Mouse (Mus musculus): ENCODE measurements around the gene Tmed5. TPM values are rescaled to one million over a fixed set of nuclear protein-coding genes. Genes with fewer than 3 reads are reported as not detected.
A peak's percentile ranks its signal among the peaks of the same experiment; 100 is the strongest.
"Not testable (repeated sequence)": the region's sequence is repeated elsewhere in the genome, so short reads cannot be mapped to it uniquely, and the experiment has no call there.

Tmed5 gene
- total and polyA plus RNA-seq, 2 experiments = 104 to 109 TPM

- 90% methylated on average over 9 of the region's 9 CpGs for WGBS
- H3K27me3 ChIP-seq (ENCODE audit: control insufficient read depth, insufficient read depth, low read length) = no peaks in the 10 kb centered on the region
- no peaks in the 10 kb centered on the region for H3K4me1 ChIP-seq (ENCODE audit: control insufficient read depth, insufficient read depth, low read length)
- DNase-seq (ENCODE audit: extremely low read depth, low read depth, low spot score) = no peak
- H3K4me3 ChIP-seq (ENCODE audit: insufficient read depth, low read depth, low read length) = no peak overlapping the region
- H3K36me3 ChIP-seq (ENCODE audit: control insufficient read depth, insufficient read depth, low read length) = peaks cover 18% of the 10 kb centered on the region
- no peaks in the 10 kb centered on the region for H3K79me2 ChIP-seq (ENCODE audit: control insufficient read depth, insufficient read depth, low read length)
- H3K9ac ChIP-seq (ENCODE audit: low read depth, low read length) = no peak overlapping the region
- TF ChIP-seq POLR2A (IDR thresholded peaks at IDR 0.05; ENCODE audit: extremely low read depth, insufficient read depth, low read length) (no peak), CTCF (IDR thresholded peaks at IDR 0.05; ENCODE audit: low read depth, low read length) (no peak)
- no peak overlapping the region for H3K27ac ChIP-seq (replicated peaks; ENCODE audit: insufficient read depth, low read depth, low read length)
Observed at GRCm38 (mm10) chr5:108120221-108120900, 12.1 kb downstream of the Tmed5 start.

- no peak overlapping the region for H3K4me3 ChIP-seq (ENCODE audit: insufficient read depth, low read depth, low read length)
- no peaks in the 10 kb centered on the region for H3K4me1 ChIP-seq (ENCODE audit: control insufficient read depth, insufficient read depth, low read length)
Observed at GRCm38 (mm10) chr5:108117693-108118092, 14.7 kb downstream of the Tmed5 start.

GRCm38 (mm10) chr5:108109346-108109745, 23.1 kb downstream of the Tmed5 start:
- peaks cover 15% of the 10 kb centered on the region for H3K36me3 ChIP-seq (ENCODE audit: control insufficient read depth, insufficient read depth, low read length)
- TF ChIP-seq CTCF (IDR thresholded peaks at IDR 0.05; ENCODE audit: low read depth, low read length) (no peak), POLR2A (IDR thresholded peaks at IDR 0.05; ENCODE audit: extremely low read depth, insufficient read depth, low read length) (no peak)
- peak; percentile 88 for DNase-seq (ENCODE audit: extremely low read depth, low read depth, low spot score)
- H3K27ac ChIP-seq (replicated peaks; ENCODE audit: insufficient read depth, low read depth, low read length) = no peak overlapping the region
- peaks cover 2% of the 10 kb centered on the region; the same call in 1 of the 2 replicates for H3K4me1 ChIP-seq (ENCODE audit: control insufficient read depth, insufficient read depth, low read length)
- H3K27me3 ChIP-seq (ENCODE audit: control insufficient read depth, insufficient read depth, low read length) = no peaks in the 10 kb centered on the region
- H3K79me2 ChIP-seq (ENCODE audit: control insufficient read depth, insufficient read depth, low read length) = no peaks in the 10 kb centered on the region
- peak overlapping the region; percentile 20 for H3K4me3 ChIP-seq (ENCODE audit: insufficient read depth, low read depth, low read length)
- WGBS = 38% methylated on average over 7 of the region's 7 CpGs
- H3K9ac ChIP-seq (ENCODE audit: low read depth, low read length) = peak overlapping the region; percentile 60

More at GRCm38 (mm10) chr5:108117693-108118092, 14.7 kb downstream of the Tmed5 start:
- Histone ChIP-seq H3K27me3 (ENCODE audit: control insufficient read depth, insufficient read depth, low read length) (no peaks in the 10 kb centered on the region), H3K27ac (replicated peaks; ENCODE audit: insufficient read depth, low read depth, low read length) (no peak overlapping the region), H3K9ac (ENCODE audit: low read depth, low read length) (no peak overlapping the region), H3K79me2 (ENCODE audit: control insufficient read depth, insufficient read depth, low read length) (no peaks in the 10 kb centered on the region), H3K36me3 (ENCODE audit: control insufficient read depth, insufficient read depth, low read length) (peaks cover 11% of the 10 kb centered on the region)
- 95% methylated on average over 4 of the region's 4 CpGs for WGBS
- no peak for DNase-seq (ENCODE audit: extremely low read depth, low read depth, low spot score)
- TF ChIP-seq CTCF (IDR thresholded peaks at IDR 0.05; ENCODE audit: low read depth, low read length) = no peak
- TF ChIP-seq POLR2A (IDR thresholded peaks at IDR 0.05; ENCODE audit: extremely low read depth, insufficient read depth, low read length) = no peak

GRCm38 (mm10) chr5:108104306-108104705, 28.1 kb downstream of the Tmed5 start:
- no peaks in the 10 kb centered on the region; the same call in 1 of the 2 replicates for H3K4me1 ChIP-seq (ENCODE audit: control insufficient read depth, insufficient read depth, low read length)
- no peak for DNase-seq (ENCODE audit: extremely low read depth, low read depth, low spot score)
- no peaks in the 10 kb centered on the region for H3K79me2 ChIP-seq (ENCODE audit: control insufficient read depth, insufficient read depth, low read length)
- no peak overlapping the region for H3K9ac ChIP-seq (ENCODE audit: low read depth, low read length)
- WGBS = 86% methylated on average over 5 of the region's 5 CpGs
- H3K27me3 ChIP-seq (ENCODE audit: control insufficient read depth, insufficient read depth, low read length) = no peaks in the 10 kb centered on the region
- TF ChIP-seq POLR2A (IDR thresholded peaks at IDR 0.05; ENCODE audit: extremely low read depth, insufficient read depth, low read length) = no peak
- TF ChIP-seq CTCF (IDR thresholded peaks at IDR 0.05; ENCODE audit: low read depth, low read length) = no peak
- no peak overlapping the region for H3K27ac ChIP-seq (replicated peaks; ENCODE audit: insufficient read depth, low read depth, low read length)
- H3K36me3 ChIP-seq (ENCODE audit: control insufficient read depth, insufficient read depth, low read length) = peaks cover 25% of the 10 kb centered on the region
- no peak overlapping the region for H3K4me3 ChIP-seq (ENCODE audit: insufficient read depth, low read depth, low read length)

- Histone ChIP-seq H3K4me3 (ENCODE audit: insufficient read depth, low read depth, low read length) (no peak overlapping the region), H3K27ac (replicated peaks; ENCODE audit: insufficient read depth, low read depth, low read length) (no peak overlapping the region), H3K79me2 (ENCODE audit: control insufficient read depth, insufficient read depth, low read length) (no peaks in the 10 kb centered on the region), H3K9ac (ENCODE audit: low read depth, low read length) (no peak overlapping the region), H3K4me1 (ENCODE audit: control insufficient read depth, insufficient read depth, low read length) (no peaks in the 10 kb centered on the region), H3K27me3 (ENCODE audit: control insufficient read depth, insufficient read depth, low read length) (no peaks in the 10 kb centered on the region), H3K36me3 (ENCODE audit: control insufficient read depth, insufficient read depth, low read length) (peaks cover 23% of the 10 kb centered on the region)
- TF ChIP-seq CTCF (IDR thresholded peaks at IDR 0.05; ENCODE audit: low read depth, low read length) = no peak
- TF ChIP-seq POLR2A (IDR thresholded peaks at IDR 0.05; ENCODE audit: extremely low read depth, insufficient read depth, low read length) = no peak
- no peak for DNase-seq (ENCODE audit: extremely low read depth, low read depth, low spot score)
Observed at GRCm38 (mm10) chr5:108100196-108100595, 32.2 kb downstream of the Tmed5 start.

GRCm38 (mm10) chr5:108097676-108098075, 34.7 kb downstream of the Tmed5 start:
- Histone ChIP-seq H3K4me3 (ENCODE audit: insufficient read depth, low read depth, low read length) (no peak overlapping the region), H3K27me3 (ENCODE audit: control insufficient read depth, insufficient read depth, low read length) (no peaks in the 10 kb centered on the region), H3K36me3 (ENCODE audit: control insufficient read depth, insufficient read depth, low read length) (peaks cover 20% of the 10 kb centered on the region), H3K9ac (ENCODE audit: low read depth, low read length) (no peak overlapping the region), H3K27ac (replicated peaks; ENCODE audit: insufficient read depth, low read depth, low read length) (no peak overlapping the region), H3K79me2 (ENCODE audit: control insufficient read depth, insufficient read depth, low read length) (no peaks in the 10 kb centered on the region), H3K4me1 (ENCODE audit: control insufficient read depth, insufficient read depth, low read length) (no peaks in the 10 kb centered on the region)
- DNase-seq (ENCODE audit: extremely low read depth, low read depth, low spot score) = no peak
- TF ChIP-seq CTCF (IDR thresholded peaks at IDR 0.05; ENCODE audit: low read depth, low read length) (no peak), POLR2A (IDR thresholded peaks at IDR 0.05; ENCODE audit: extremely low read depth, insufficient read depth, low read length) (no peak)
- 95% methylated on average over 3 of the region's 3 CpGs for WGBS

GRCm38 (mm10) chr5:108092731-108093130, 39.7 kb downstream of the Tmed5 start:
- H3K27ac ChIP-seq (replicated peaks; ENCODE audit: insufficient read depth, low read depth, low read length); H3K79me2 ChIP-seq (ENCODE audit: control insufficient read depth, insufficient read depth, low read length); H3K27me3 ChIP-seq (ENCODE audit: control insufficient read depth, insufficient read depth, low read length); H3K4me3 ChIP-seq (ENCODE audit: insufficient read depth, low read depth, low read length); H3K4me1 ChIP-seq (ENCODE audit: control insufficient read depth, insufficient read depth, low read length); DNase-seq (ENCODE audit: extremely low read depth, low read depth, low spot score); H3K9ac ChIP-seq (ENCODE audit: low read depth, low read length): not testable (repeated sequence)
- WGBS = 96% methylated on average over 8 of the region's 8 CpGs
- peaks cover 32% of the 10 kb centered on the region for H3K36me3 ChIP-seq (ENCODE audit: control insufficient read depth, insufficient read depth, low read length)
